Mouse (Mus musculus): Measurements from ENCODE around the gene Emilin3. TPM values are rescaled to one million over a fixed set of nuclear protein-coding genes. Genes with fewer than 3 reads are reported as not detected.

Emilin3 gene
- polyA plus RNA-seq, 1 experiment from 2014 or later, result 1.5 TPM

DNA sequence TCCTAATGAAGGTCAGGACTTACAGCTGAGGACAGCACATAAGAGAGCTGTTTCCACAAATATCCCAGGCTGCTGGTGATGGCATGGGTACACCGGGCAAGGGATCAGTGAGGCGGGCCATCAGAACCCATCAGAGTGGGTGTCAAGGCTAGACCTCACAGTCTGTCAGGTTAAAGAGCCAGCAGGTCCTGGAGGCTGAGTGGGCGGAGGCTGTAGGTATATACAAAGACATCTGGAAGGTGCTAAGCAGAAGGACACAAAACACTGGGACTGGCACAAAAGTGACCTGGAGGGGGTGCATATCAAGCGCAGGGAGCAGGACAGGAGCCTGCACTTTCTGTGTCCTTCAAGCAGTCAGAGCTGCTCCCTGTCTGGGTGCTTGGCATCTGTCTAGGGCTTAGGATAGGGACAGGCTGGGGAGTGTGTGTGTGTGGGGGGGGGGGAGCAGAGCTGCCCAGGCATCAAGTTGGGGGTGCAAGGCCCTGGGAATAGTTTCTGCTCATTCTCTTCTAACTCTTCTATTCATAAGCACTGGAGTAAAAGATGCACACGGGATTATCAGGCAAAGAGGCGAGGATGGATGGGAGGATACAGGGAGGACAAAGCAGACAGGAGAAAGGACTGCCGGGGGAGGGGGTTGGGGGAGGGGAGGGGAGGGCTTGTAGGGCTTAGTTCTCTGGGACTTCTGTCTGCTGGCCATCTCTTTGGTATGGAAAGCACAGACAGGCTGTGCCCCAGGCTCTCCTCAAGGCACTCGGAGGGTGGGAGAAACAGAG, 6.2 kb upstream of the Emilin3 start:
- no peaks in the 10 kb centered on the region for H3K9me3 ChIP-seq (replicated peaks; ENCODE audit: low read length)
- ATAC-seq (replicated peaks; ENCODE audit: low FRiP score, low read depth), result no peak

DNA sequence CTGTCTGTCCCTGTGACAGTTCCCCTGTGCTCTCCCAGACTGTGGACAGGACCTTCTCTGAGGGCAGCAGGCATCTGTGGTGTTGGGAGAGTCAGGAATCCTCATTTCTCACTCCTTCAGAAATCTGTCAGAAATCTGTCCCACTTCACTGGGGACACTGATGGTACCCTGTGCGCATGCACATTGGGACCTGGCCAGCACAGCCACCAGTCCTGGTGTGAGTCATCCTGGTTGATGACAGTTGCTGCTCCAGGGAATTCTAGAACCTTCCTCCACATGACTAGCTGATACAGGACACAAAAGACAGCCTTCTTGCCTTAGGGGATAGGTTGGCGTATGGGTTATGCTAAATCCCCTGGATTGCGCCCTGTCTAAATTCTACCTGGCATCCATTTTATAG, 5.2 kb upstream of the Emilin3 start:
- peaks cover under 1% of the 10 kb centered on the region; the same call in 1 of the 2 replicates for H3K4me1 ChIP-seq (replicated peaks; ENCODE audit: insufficient read depth, low read length)
- no peak overlapping the region for H3K4me2 ChIP-seq (ENCODE audit: low read length)
- DNase-seq (ENCODE audit: low spot score) (no peak), ATAC-seq (replicated peaks; ENCODE audit: low FRiP score, low read depth) (no peak)
- H3K4me3 ChIP-seq (replicated peaks; ENCODE audit: low read depth, low read length), result no peak overlapping the region
- WGBS, result 92% methylated on average over 3 of the region's 3 CpGs
- no peak overlapping the region for H3K9ac ChIP-seq (ENCODE audit: low read depth, low read length)
- TF ChIP-seq CTCF (IDR thresholded peaks at IDR 0.05; ENCODE audit: low read depth), result no peak
- H3K27me3 ChIP-seq (ENCODE audit: insufficient read depth, low read length), result 0 out of 2 replicates have a peak, but pooled peaks cover 6% of the 10 kb centered on the region
- no peaks in the 10 kb centered on the region for H3K36me3 ChIP-seq (ENCODE audit: insufficient read depth, low read length)
- H3K9me3 ChIP-seq (replicated peaks; ENCODE audit: low read length), result no peaks in the 10 kb centered on the region
- H3K27ac ChIP-seq, result no peak overlapping the region

More for the DNA sequence above, 6.2 kb upstream of the Emilin3 start:
- Histone ChIP-seq H3K4me1 (replicated peaks; ENCODE audit: insufficient read depth, low read length) (no peaks in the 10 kb centered on the region), H3K4me3 (replicated peaks; ENCODE audit: low read depth, low read length) (no peak overlapping the region), H3K9ac (ENCODE audit: low read depth, low read length) (no peak overlapping the region), H3K27ac (no peak overlapping the region), H3K36me3 (ENCODE audit: insufficient read depth, low read length) (no peaks in the 10 kb centered on the region), H3K4me2 (ENCODE audit: low read length) (no peak overlapping the region), H3K27me3 (ENCODE audit: insufficient read depth, low read length) (no peaks in the 10 kb centered on the region)
- no peak for DNase-seq (ENCODE audit: low spot score)
- WGBS, result 66% methylated on average over 8 of the region's 8 CpGs
- no peak for TF ChIP-seq CTCF (IDR thresholded peaks at IDR 0.05; ENCODE audit: low read depth)

DNA sequence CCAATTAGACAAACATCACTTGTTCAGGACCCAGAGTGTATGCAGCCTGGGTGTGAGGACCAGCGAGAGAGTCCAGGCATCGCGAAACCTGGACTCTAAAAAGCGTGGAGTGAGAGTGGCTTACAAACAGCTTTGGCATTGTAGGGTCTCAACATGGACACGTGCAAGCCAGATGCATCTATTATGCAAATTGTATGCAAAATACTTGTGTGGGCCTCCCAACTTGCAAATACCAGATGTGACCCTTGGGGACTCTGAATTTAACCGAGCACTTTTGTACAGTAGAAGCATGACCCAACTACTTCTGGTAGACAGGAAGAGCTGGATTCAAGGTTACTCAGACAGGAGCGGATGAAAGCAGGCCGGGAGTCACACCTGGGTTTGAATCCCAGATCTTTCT, 4.6 kb upstream of the Emilin3 start:
- no peak for DNase-seq (ENCODE audit: low spot score)
- TF ChIP-seq CTCF (IDR thresholded peaks at IDR 0.05; ENCODE audit: low read depth), result no peak
- no peak overlapping the region for H3K9ac ChIP-seq (ENCODE audit: low read depth, low read length)
- no peaks in the 10 kb centered on the region for H3K9me3 ChIP-seq (replicated peaks; ENCODE audit: low read length)
- no peak for ATAC-seq (replicated peaks; ENCODE audit: low FRiP score, low read depth)
- no peaks in the 10 kb centered on the region for H3K36me3 ChIP-seq (ENCODE audit: insufficient read depth, low read length)
- peaks cover 7% of the 10 kb centered on the region for H3K4me1 ChIP-seq (replicated peaks; ENCODE audit: insufficient read depth, low read length)
- H3K4me3 ChIP-seq (replicated peaks; ENCODE audit: low read depth, low read length), result no peak overlapping the region
- no peak overlapping the region for H3K27ac ChIP-seq
- no peak overlapping the region for H3K4me2 ChIP-seq (ENCODE audit: low read length)
- 81% methylated on average over 8 of the region's 8 CpGs for WGBS
- H3K27me3 ChIP-seq (ENCODE audit: insufficient read depth, low read length), result 0 out of 2 replicates have a peak, but pooled peaks cover 12% of the 10 kb centered on the region

DNA sequence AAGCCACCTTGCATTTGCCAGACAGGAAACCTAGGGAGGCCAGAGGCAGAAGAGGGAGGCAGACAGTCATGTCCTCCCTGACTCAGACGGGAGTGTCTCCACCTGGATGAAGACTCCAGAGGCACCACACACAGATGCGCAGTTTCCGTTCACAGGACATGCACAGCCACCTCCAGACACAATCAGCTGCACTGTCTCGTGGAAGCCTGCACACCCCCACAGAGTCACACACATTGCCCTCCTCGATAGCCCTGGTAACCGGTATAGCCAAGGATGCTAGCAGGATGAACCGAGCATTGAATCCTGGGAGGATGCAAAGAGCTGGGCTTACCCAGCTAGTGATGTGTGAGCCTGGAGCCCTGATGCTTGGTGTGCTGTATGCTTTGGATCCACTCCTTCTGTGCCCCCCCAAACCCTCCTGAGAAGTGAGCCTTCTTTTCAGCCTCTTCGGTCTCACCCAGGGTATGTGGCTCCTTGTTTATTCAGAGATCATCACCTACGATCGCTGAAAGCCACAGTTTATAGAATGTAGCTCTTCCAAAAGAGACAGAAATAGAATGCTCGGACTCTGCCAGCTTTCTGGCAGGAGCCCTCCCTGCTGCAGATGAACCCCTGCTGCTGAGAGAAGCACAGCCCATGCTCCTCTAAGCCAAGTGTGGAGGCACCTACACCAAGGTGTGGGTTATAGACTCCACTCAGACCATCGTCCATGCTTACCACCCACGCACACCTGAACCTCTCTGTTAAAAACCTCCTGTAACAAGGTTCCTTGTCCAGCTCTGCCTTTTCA, 3.9 kb upstream of the Emilin3 start:
- H3K27me3 ChIP-seq (ENCODE audit: insufficient read depth, low read length), result 0 out of 2 replicates have a peak, but pooled peaks cover 17% of the 10 kb centered on the region
- TF ChIP-seq CTCF (IDR thresholded peaks at IDR 0.05; ENCODE audit: low read depth), result no peak
- no peak for ATAC-seq (replicated peaks; ENCODE audit: low FRiP score, low read depth)
- H3K4me2 ChIP-seq (ENCODE audit: low read length), result no peak overlapping the region
- no peak overlapping the region for H3K4me3 ChIP-seq (replicated peaks; ENCODE audit: low read depth, low read length)
- DNase-seq (ENCODE audit: low spot score), result no peak
- WGBS, result 70% methylated on average over 13 of the region's 13 CpGs
- no peak overlapping the region for H3K9ac ChIP-seq (ENCODE audit: low read depth, low read length)
- H3K9me3 ChIP-seq (replicated peaks; ENCODE audit: low read length), result no peaks in the 10 kb centered on the region
- no peaks in the 10 kb centered on the region for H3K36me3 ChIP-seq (ENCODE audit: insufficient read depth, low read length)
- no peak overlapping the region for H3K27ac ChIP-seq
- H3K4me1 ChIP-seq (replicated peaks; ENCODE audit: insufficient read depth, low read length), result peaks cover 11% of the 10 kb centered on the region

DNA sequence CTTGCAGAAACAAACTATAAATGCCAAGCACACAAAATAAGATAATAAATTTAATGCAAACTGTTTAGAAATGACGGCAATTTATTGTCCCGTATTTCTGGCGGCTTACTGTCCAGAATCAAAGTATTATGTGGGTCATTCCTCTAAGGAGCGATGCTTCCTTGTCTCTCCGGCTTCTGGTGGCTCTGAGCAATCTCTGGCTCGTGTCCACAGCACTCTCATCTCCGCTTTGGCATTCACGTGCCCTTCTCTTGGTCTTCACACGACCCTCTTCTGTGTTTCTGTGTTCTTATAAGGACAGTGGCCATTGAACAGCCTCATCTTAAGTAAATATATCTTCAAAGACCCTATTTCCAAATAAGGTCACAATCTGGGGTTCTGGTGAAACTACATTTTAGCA, 2.5 kb upstream of the Emilin3 start:
- Histone ChIP-seq H3K4me3 (replicated peaks; ENCODE audit: low read depth, low read length) (no peak overlapping the region), H3K4me2 (ENCODE audit: low read length) (no peak overlapping the region), H3K36me3 (ENCODE audit: insufficient read depth, low read length) (no peaks in the 10 kb centered on the region), H3K9ac (ENCODE audit: low read depth, low read length) (no peak overlapping the region), H3K9me3 (replicated peaks; ENCODE audit: low read length) (no peaks in the 10 kb centered on the region), H3K27ac (no peak overlapping the region), H3K27me3 (ENCODE audit: insufficient read depth, low read length) (0 out of 2 replicates have a peak, but pooled peaks cover 18% of the 10 kb centered on the region), H3K4me1 (replicated peaks; ENCODE audit: insufficient read depth, low read length) (peaks cover 11% of the 10 kb centered on the region)
- ATAC-seq (replicated peaks; ENCODE audit: low FRiP score, low read depth) (no peak), DNase-seq (ENCODE audit: low spot score) (no peak)
- WGBS, result 76% methylated on average over 9 of the region's 9 CpGs
- TF ChIP-seq CTCF (IDR thresholded peaks at IDR 0.05; ENCODE audit: low read depth), result no peak

DNA sequence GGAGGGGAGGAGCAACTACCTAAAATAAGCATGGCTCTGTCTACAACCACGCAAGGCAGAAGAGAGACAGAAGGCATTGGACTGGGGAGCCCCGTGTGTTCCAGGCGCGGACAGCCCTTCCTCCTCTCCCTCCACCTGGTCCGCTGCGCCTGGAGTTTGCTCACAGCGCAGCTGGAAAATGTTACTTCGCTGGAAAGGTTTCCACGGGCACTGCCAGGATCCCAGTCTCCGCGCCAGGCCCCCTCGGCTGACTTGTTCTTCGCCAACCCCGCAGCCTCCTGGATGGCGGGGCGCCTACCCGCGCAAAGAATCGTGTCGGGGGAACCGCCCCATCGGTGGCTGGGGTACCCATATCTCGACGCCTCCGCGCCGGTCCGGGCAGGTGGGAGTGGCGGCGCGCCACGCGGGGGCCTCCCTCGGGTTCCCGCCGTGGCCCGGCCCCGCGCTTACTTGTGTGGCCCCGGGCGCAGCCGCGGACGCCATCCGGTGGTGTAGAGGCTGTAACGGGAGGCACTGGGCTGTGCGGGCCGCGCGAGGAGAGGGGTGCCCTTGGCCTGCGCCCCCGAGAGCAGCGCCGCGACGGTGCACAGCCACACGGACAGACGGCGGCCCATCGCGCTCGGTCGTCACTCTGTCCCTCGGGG, 448 bp downstream of the Emilin3 start:
- Histone ChIP-seq H3K27me3 (ENCODE audit: insufficient read depth, low read length) (0 out of 2 replicates have a peak, but pooled peaks cover 18% of the 10 kb centered on the region), H3K27ac (no peak overlapping the region), H3K9ac (ENCODE audit: low read depth, low read length) (peak overlapping the region; percentile 40), H3K4me1 (replicated peaks; ENCODE audit: insufficient read depth, low read length) (peaks cover 11% of the 10 kb centered on the region), H3K36me3 (ENCODE audit: insufficient read depth, low read length) (no peaks in the 10 kb centered on the region), H3K4me3 (replicated peaks; ENCODE audit: low read depth, low read length) (peak overlapping the region; percentile 52), H3K4me2 (ENCODE audit: low read length) (peak overlapping the region; percentile 88), H3K9me3 (replicated peaks; ENCODE audit: low read length) (no peaks in the 10 kb centered on the region)
- ATAC-seq (replicated peaks; ENCODE audit: low FRiP score, low read depth) (no peak), DNase-seq (ENCODE audit: low spot score) (no peak)
- TF ChIP-seq CTCF (IDR thresholded peaks at IDR 0.05; ENCODE audit: low read depth), result no peak
- WGBS, result under 1% methylated on average over 55 of the region's 64 CpGs
